Mouse (Mus musculus) spleen, postnatal 4 days (tissue): ENCODE results near the gene Cpeb1.

Experiments
- DNase-seq, 2 experiments: peaks; one replicate each; pipeline ENCODE4 v3.0.0; 2022; ENCODE audit warnings: low spot score in 2 of 2

Cpeb1 gene

GRCm38 (mm10) chr7:81371811-81372210 is 83.5 kb downstream of the Cpeb1 start:
- DNase-seq, result no peak

GRCm38 (mm10) chr7:81369724-81370123 is 85.5 kb downstream of the Cpeb1 start:
- DNase-seq, result no peak

- DNase-seq, result no peak
Measured at GRCm38 (mm10) chr7:81367946-81368345, 87.3 kb downstream of the Cpeb1 start.

- DNase-seq, result no peak
Measured at GRCm38 (mm10) chr7:81356975-81357374, 98.3 kb downstream of the Cpeb1 start.

- no peak for DNase-seq
Measured at GRCm38 (mm10) chr7:81356360-81356759, 98.9 kb downstream of the Cpeb1 start.

- no peak for DNase-seq
Measured at GRCm38 (mm10) chr7:81355746-81356145, 99.5 kb downstream of the Cpeb1 start.

- no peak for DNase-seq
Measured at GRCm38 (mm10) chr7:81351826-81352225, 103.4 kb downstream of the Cpeb1 start.

- no peak for DNase-seq
Measured at GRCm38 (mm10) chr7:81348206-81348605, 107.1 kb downstream of the Cpeb1 start.

GRCm38 (mm10) chr7:81345447-81346170 is 109.7 kb downstream of the Cpeb1 start:
- DNase-seq, result peak in 1 of 2 experiments; percentile 61

- peak; percentile 97 to 100 for DNase-seq
Measured at GRCm38 (mm10) chr7:81344544-81345446, 110.5 kb downstream of the Cpeb1 start, which contains the start of gene Rps17. TSS of gene Rps17 (minus strand) at chr7:81345254.

- DNase-seq, result peak in 1 of 2 experiments; percentile 67
Measured at GRCm38 (mm10) chr7:81343831-81344230, 111.4 kb downstream of the Cpeb1 start.

- DNase-seq, result peak in 1 of 2 experiments; percentile 60
Measured at GRCm38 (mm10) chr7:81343316-81343715, 111.9 kb downstream of the Cpeb1 start.

GRCm38 (mm10) chr7:81342356-81343094 is 112.7 kb downstream of the Cpeb1 start:
- no peak for DNase-seq

- DNase-seq, result no peak
Measured at GRCm38 (mm10) chr7:81341563-81341962, 113.7 kb downstream of the Cpeb1 start.

GRCm38 (mm10) chr7:81339783-81340182 is 115.5 kb downstream of the Cpeb1 start:
- DNase-seq, result peak; percentile 65 to 85

GRCm38 (mm10) chr7:81338522-81338873 is 116.8 kb downstream of the Cpeb1 start:
- DNase-seq, result no peak

- DNase-seq, result no peak
Measured at GRCm38 (mm10) chr7:81337785-81338521, 117.3 kb downstream of the Cpeb1 start.

GRCm38 (mm10) chr7:81336432-81336786 is 118.9 kb downstream of the Cpeb1 start:
- DNase-seq, result peak; percentile 40 to 75

- DNase-seq, result no peak
Measured at GRCm38 (mm10) chr7:81335705-81336431, 119.4 kb downstream of the Cpeb1 start.

GRCm38 (mm10) chr7:81331851-81332250 is 123.4 kb downstream of the Cpeb1 start:
- DNase-seq, result no peak

- DNase-seq, result no peak
Measured at GRCm38 (mm10) chr7:81330767-81331166, 124.5 kb downstream of the Cpeb1 start.
